Mouse (Mus musculus): ENCODE measurements around the gene Mctp1.

DNA sequence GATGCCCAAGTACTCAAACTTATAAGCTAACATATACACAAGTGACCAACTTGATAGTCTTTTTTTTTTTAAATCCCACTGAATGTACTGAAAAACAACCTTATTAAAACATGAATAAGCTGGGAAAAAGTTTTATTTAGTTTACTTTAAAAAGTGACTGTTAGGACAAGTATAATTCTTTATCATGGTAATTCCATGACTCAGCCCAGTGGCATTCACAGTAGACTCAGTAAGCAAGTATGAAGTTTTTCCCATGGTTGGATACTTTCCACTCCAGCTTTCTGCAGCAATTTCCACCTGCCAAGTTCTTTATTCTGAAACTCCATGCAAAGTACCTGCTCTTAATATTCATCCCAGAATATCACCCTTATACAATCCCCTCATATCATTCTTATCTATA lies 97.3 kb downstream of the Mctp1 start:
- no peak for TF ChIP-seq CTCF (IDR thresholded peaks at IDR 0.05; ENCODE audit: extremely low read depth, insufficient read depth, low read length)
- TF ChIP-seq POLR2A (IDR thresholded peaks at IDR 0.05; ENCODE audit: extremely low read depth, insufficient read depth, low read length), result no peak
